Mouse (Mus musculus) G1E (cell line): ENCODE data around the gene Arhgef33. TPM values are rescaled to one million over a fixed set of nuclear protein-coding genes. Genes with fewer than 3 reads are reported as not detected.
"Not testable (repeated sequence)": the region's sequence is repeated elsewhere in the genome, so short reads cannot be mapped to it uniquely, and the experiment has no call there.

ENCODE experiments used
- ATAC-seq: 2 replicates; pipeline ENCODE4 v1.8.0; 2016; ENCODE audit warnings: mild to moderate bottlenecking; ENCODE audit not compliant: insufficient number of reproducible peaks, poor library complexity, low FRiP score, severe bottlenecking; ENCODE audit errors: extremely low read depth
- DNase-seq: peaks from one replicate; pipeline ENCODE4 v3.0.0; 2012; ENCODE audit warnings: low spot score
- H3K27me3 ChIP-seq: 2 replicates; pipeline ENCODE4 v1.6.1; 2012; ENCODE audit warnings: mild to moderate bottlenecking, low read length, inconsistent platforms; ENCODE audit not compliant: insufficient read depth
- H3K36me3 ChIP-seq: replicated peaks from 2 replicates; pipeline ENCODE3; 2012; ENCODE audit warnings: mild to moderate bottlenecking, inconsistent platforms
- H3K4me1 ChIP-seq: 2 replicates; pipeline ENCODE4 v1.6.1; 2012; ENCODE audit warnings: low read depth, low read length, inconsistent platforms, mixed read lengths; ENCODE audit not compliant: insufficient read depth
- H3K4me3 ChIP-seq: 2 replicates; pipeline ENCODE4 v1.5.1; 2012; ENCODE audit warnings: low read depth, mild to moderate bottlenecking, inconsistent platforms, low read length, moderate library complexity, mixed read lengths
- H3K9me3 ChIP-seq: replicated peaks from 2 replicates; pipeline ENCODE4 v1.6.1; 2012; ENCODE audit warnings: inconsistent platforms
- CTCF ChIP-seq: IDR thresholded peaks from 2 replicates; pipeline ENCODE4 v1.5.1; 2012; ENCODE audit warnings: low read depth, low read length, inconsistent platforms, mixed read lengths
- GATA1 ChIP-seq: IDR thresholded peaks from 2 replicates; pipeline ENCODE4 v1.6.1; 2012; ENCODE audit warnings: borderline replicate concordance, low read length, inconsistent platforms, mixed read lengths
- GATA2 ChIP-seq: IDR thresholded peaks from 2 replicates; pipeline ENCODE4 v1.6.1; 2012; ENCODE audit warnings: low read depth, low read length, inconsistent platforms, borderline replicate concordance
- POLR2AphosphoS5 ChIP-seq: IDR thresholded peaks from 2 replicates; pipeline ENCODE4 v1.6.1; 2012; ENCODE audit warnings: low read depth, low read length, inconsistent platforms; ENCODE audit not compliant: insufficient replicate concordance
- TAL1 ChIP-seq: conservative IDR thresholded peaks from 2 replicates; pipeline ENCODE4 v1.6.1; 2012; ENCODE audit warnings: low read depth, low read length, inconsistent platforms, mixed read lengths
- polyA plus RNA-seq: library from polyadenylated mRNA; stranded (reverse); fragments of >175 nt; gene quantifications from 2 replicates; pipeline ENCODE4 v1.2.3, GENCODE M21; 2012
- total RNA-seq, 2 experiments: library from RNA; stranded (forward) in 1 of 2; stranded (reverse) in 1 of 2; fragments of 200-1000 nt in 1 of 2; fragments of >200 nt in 1 of 2; fragmentation: Nextera tagmentation in 1 of 2; gene quantifications; 2 replicates each; pipeline ENCODE4 v1.2.3; 2014 to 2017

Gene Arhgef33
- total RNA-seq (2014; fragmentation: Nextera tagmentation) = not detected in 2 replicates
- total RNA-seq (2017) = 0.27 and 0.29 TPM in 2 replicates
- polyA plus RNA-seq = 0.07 TPM in 1 of 2 replicates, not detected in the other

DNA sequence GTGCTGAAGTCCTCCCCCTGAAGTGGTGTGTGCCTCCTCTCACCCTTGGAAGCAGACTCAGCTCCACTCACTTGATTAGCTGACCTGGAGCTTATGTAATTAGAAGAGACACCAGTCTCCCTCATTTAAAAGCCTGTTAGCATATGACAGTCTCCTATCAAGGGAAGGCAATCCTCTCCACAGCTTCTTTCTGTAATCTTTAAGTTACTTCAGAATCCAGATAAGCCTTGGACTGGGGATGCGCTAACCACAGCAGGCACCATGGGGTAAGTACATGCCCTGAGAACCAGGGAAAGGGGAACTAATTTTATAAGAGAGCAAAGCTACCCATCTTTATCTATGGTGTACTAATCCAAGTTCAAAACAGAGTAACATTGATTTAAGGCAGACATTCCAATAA is at the start of gene Arhgef33:
Arhgef33 (plus strand) TSS at position 157 of the 400 bp plus-strand sequence.
- Histone ChIP-seq H3K4me1 (no peaks in the 10 kb centered on the region), H3K36me3 (no peaks in the 10 kb centered on the region), H3K4me3 (no peak within 1 kb of the TSS), H3K9me3 (no peaks in the 10 kb centered on the region), H3K27me3 (no peaks in the 10 kb centered on the region; the same call in 1 of the 2 replicates)
- DNase-seq (no peak), ATAC-seq (no peak)
- no peak for TF ChIP-seq GATA2
- TF ChIP-seq GATA1 = no peak
- TF ChIP-seq CTCF = no peak
- TF ChIP-seq TAL1 = no peak
- no peak for TF ChIP-seq POLR2AphosphoS5

DNA sequence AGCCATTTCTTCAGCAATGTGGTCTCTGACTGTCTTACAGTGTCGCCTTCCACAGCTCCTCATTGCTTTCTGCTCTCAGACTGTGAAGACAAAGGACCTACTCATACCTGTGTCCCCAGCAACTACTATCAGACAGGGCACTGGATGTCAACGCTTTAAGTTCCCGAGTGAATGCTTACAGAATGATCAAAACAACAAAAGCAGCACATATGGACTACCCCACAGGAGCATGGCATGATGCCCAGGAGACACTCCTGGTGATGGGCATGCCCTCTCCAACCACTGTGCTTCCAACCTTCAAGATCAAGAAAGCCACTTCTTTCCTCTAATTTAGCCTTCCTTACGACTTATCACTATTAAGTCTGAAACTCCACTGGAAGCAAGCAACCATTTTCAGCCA is 40.1 kb upstream of the Arhgef33 start:
- no peaks in the 10 kb centered on the region for H3K4me1 ChIP-seq
- H3K9me3 ChIP-seq = no peaks in the 10 kb centered on the region
- H3K36me3 ChIP-seq = peaks cover 76% of the 10 kb centered on the region
- TF ChIP-seq GATA2 = no peak
- TF ChIP-seq TAL1 = no peak
- no peak for TF ChIP-seq POLR2AphosphoS5
- TF ChIP-seq GATA1 = no peak
- no peak for TF ChIP-seq CTCF
- ATAC-seq = no peak
- H3K27me3 ChIP-seq = no peaks in the 10 kb centered on the region
- no peak overlapping the region for H3K4me3 ChIP-seq
- no peak for DNase-seq

DNA sequence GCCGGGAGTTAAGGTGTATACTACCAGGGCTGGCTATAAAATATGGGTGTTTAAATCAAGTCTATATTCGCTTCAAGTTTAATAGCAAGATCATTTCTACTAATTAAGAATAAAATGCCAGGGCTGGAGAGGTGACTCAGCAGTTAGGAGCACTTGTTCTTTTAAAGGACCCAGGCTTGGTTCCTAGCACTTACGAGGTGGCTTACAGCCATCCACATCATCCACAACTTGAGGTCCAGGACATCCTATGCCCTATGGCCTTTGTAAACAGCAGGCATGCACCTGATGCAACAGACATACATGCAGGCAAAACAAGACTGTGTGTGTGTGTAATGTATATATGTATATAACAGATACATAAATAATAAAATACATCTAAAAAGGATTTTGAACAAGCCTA is 39.1 kb upstream of the Arhgef33 start:
- peaks cover 78% of the 10 kb centered on the region for H3K36me3 ChIP-seq
- ATAC-seq (no peak), DNase-seq (no peak)
- no peak overlapping the region for H3K4me3 ChIP-seq
- no peak for TF ChIP-seq CTCF
- TF ChIP-seq GATA1 = no peak
- TF ChIP-seq GATA2 = no peak
- TF ChIP-seq POLR2AphosphoS5 = no peak
- TF ChIP-seq TAL1 = no peak
- H3K27me3 ChIP-seq = no peaks in the 10 kb centered on the region
- no peaks in the 10 kb centered on the region for H3K9me3 ChIP-seq
- no peaks in the 10 kb centered on the region for H3K4me1 ChIP-seq

DNA sequence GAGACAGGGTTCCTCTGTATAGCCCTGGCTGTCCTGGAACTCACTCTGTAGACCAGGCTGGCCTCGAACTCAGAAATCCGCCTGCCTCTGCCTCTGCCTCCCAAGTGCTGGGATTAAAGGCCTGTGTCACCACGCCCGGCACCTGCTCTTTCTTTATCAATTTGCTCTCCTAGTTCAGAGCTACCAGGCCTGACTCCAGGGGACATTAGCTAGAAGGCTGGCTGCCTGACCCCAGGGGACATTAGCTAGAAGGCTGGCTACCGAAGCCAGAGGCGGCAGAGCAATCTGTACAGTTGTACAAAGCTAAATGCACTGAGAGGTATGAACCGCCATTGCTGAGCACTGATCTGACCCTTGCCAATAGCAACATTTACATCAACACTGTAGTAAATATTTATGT is 36.6 kb upstream of the Arhgef33 start:
- peaks cover 75% of the 10 kb centered on the region for H3K36me3 ChIP-seq
- ATAC-seq, H3K9me3 ChIP-seq, DNase-seq, H3K27me3 ChIP-seq, H3K4me3 ChIP-seq, H3K4me1 ChIP-seq: not testable (repeated sequence)

DNA sequence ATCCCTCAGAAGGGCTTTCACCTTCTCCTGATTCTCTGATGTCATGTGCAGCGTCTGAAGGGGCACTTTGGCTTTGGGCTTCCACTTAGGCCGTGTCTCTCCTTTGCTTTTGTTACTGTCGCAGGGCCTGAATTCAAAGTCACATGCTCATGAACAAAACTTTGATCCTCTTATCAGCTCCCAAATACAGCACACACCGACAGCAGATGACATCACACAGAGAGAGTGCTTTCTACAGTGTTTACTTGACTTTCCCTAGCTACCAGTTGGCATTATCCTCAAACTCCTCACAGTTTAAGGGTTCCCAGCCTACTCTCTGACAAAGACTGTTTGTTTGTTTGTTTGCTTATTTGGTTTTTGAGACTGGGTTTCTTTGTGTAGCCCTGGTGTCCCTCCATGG is 29.0 kb upstream of the Arhgef33 start:
- TF ChIP-seq GATA2 = no peak

DNA sequence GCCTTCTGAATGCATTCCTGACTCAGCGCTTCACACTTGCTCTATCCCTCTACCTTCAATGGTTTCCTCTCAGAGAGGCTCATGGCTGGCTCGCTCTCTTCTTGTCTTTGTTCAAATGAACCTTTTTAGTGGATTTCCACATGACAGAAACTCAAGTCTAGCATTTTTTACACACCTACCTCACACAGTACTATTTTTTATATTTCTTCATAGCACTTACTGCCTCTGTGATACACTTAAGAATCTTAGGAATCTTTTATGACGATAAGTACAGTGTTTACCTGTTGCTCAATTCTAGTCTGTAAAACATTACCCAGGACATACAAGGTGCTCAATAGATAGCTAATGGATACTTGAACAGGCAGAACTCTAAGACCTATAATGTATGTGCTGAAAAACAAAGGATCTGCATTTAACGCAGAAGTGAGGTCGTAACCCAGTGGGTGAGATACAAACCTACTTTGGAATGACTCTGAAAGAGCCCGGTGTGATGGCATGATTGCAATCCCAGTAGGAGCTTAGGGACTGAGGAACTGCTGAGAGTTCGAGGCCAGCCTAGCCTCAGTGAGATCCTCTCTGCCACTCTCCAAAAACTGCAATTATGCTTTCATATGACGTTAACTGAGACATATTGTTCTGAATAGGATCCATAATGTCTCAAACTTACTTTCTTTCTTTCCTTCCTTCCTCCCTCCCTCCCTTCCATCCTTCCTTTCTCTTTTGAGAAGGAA is 27.7 kb upstream of the Arhgef33 start:
- H3K4me3 ChIP-seq = no peak overlapping the region
- peaks cover 2% of the 10 kb centered on the region; the same call in 1 of the 2 replicates for H3K4me1 ChIP-seq
- no peak for TF ChIP-seq TAL1
- H3K27me3 ChIP-seq = no peaks in the 10 kb centered on the region
- peaks cover 67% of the 10 kb centered on the region for H3K36me3 ChIP-seq
- no peaks in the 10 kb centered on the region for H3K9me3 ChIP-seq
- DNase-seq = no peak
- no peak for ATAC-seq

More for the DNA sequence above, 29.0 kb upstream of the Arhgef33 start:
- peaks cover 67% of the 10 kb centered on the region for H3K36me3 ChIP-seq
- no peaks in the 10 kb centered on the region for H3K27me3 ChIP-seq
- no peaks in the 10 kb centered on the region for H3K9me3 ChIP-seq
- H3K4me1 ChIP-seq = no peaks in the 10 kb centered on the region
- ATAC-seq = no peak
- no peak for DNase-seq
- no peak overlapping the region for H3K4me3 ChIP-seq

DNA sequence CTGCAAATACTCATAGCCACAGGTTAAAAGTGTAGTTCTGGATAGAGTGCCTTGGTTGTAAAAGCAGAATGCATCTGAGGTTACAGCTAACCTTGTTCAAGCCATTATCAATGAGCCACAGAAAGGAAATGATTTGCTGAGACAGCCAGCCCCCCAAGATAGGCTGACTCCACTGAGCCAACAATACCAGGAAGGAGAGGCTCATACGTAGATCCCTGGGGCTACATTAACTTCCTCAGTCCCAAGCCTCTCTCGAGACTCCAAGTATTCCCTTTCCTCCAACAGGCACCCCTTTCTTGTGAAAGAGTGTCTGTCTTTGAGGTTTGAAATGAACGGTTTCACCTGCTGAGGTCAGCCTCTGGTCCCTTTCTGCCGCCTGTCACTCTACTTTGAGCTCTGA is 22.8 kb upstream of the Arhgef33 start:
- Histone ChIP-seq H3K4me3 (no peak overlapping the region), H3K27me3 (no peaks in the 10 kb centered on the region), H3K9me3 (no peaks in the 10 kb centered on the region), H3K36me3 (peaks cover 29% of the 10 kb centered on the region), H3K4me1 (peaks cover 23% of the 10 kb centered on the region)
- ATAC-seq (no peak), DNase-seq (no peak)
- TF ChIP-seq CTCF = no peak
- TF ChIP-seq GATA1 = no peak
- no peak for TF ChIP-seq TAL1
- no peak for TF ChIP-seq POLR2AphosphoS5
- no peak for TF ChIP-seq GATA2
